Mouse (Mus musculus) testis, adult 2 months (tissue): ENCODE results near the gene Icam1. TPM values are rescaled to one million over a fixed set of nuclear protein-coding genes. Genes with fewer than 3 reads are reported as not detected.

Experiments
- H3K27ac ChIP-seq: fragments of 200-500 bp; 2 replicates; pipeline ENCODE4 v1.5.1; 2012; ENCODE audit warnings: low read depth, low read length; ENCODE audit not compliant: control insufficient read depth, insufficient read depth
- H3K27me3 ChIP-seq: fragments of 200-500 bp; 2 replicates; pipeline ENCODE4 v1.6.1; 2012; ENCODE audit warnings: mild to moderate bottlenecking, low read length, moderate library complexity; ENCODE audit not compliant: control insufficient read depth, insufficient read depth
- H3K36me3 ChIP-seq: fragments of 200-500 bp; 2 replicates; pipeline ENCODE4 v1.6.1; 2012; ENCODE audit warnings: mild to moderate bottlenecking, low read length; ENCODE audit not compliant: control insufficient read depth, insufficient read depth
- H3K4me1 ChIP-seq: fragments of 200-500 bp; 2 replicates; pipeline ENCODE4 v1.6.1; 2012; ENCODE audit warnings: low read length; ENCODE audit not compliant: control insufficient read depth, insufficient read depth
- H3K4me3 ChIP-seq: fragments of 200-500 bp; 2 replicates; pipeline ENCODE4 v1.5.1; 2012; ENCODE audit warnings: low read depth, mild to moderate bottlenecking, low read length, moderate library complexity, mixed read lengths; ENCODE audit not compliant: control insufficient read depth
- CTCF ChIP-seq: fragments of 200-500 bp; IDR thresholded peaks from 2 replicates; pipeline ENCODE4 v1.5.1; 2012; ENCODE audit warnings: low read depth, mild to moderate bottlenecking, inconsistent platforms, low read length, moderate library complexity; ENCODE audit not compliant: control insufficient read depth, insufficient read depth, insufficient replicate concordance
- POLR2A ChIP-seq: fragments of 200-500 bp; IDR thresholded peaks from 2 replicates; pipeline ENCODE4 v1.6.1; 2012; ENCODE audit warnings: low read depth, mild to moderate bottlenecking, inconsistent platforms, low read length, moderate library complexity; ENCODE audit not compliant: control insufficient read depth
- polyA plus RNA-seq: library from polyadenylated mRNA; depleted of rRNA; stranded (reverse); fragments of >200 nt; gene quantifications from 2 replicates; pipeline ENCODE4 v1.2.3, GENCODE M21; 2012

Gene Icam1
- polyA plus RNA-seq, 1 experiment, result 1.8 TPM

GRCm38 (mm10) chr9:21032491-21032890 lies 16.7 kb downstream of the Icam1 start:
- H3K4me1 ChIP-seq, result peaks cover 57% of the 10 kb centered on the region
- peak overlapping the region; percentile 83 for H3K4me3 ChIP-seq
- no peaks in the 10 kb centered on the region; the same call in 1 of the 2 replicates for H3K27me3 ChIP-seq
- TF ChIP-seq CTCF (no peak), POLR2A (no peak)
- H3K36me3 ChIP-seq, result no peaks in the 10 kb centered on the region
- H3K27ac ChIP-seq, result no peak overlapping the region

- H3K27me3 ChIP-seq, result no peaks in the 10 kb centered on the region; the same call in 1 of the 2 replicates
- no peak for TF ChIP-seq POLR2A
- no peak for TF ChIP-seq CTCF
- no peak overlapping the region for H3K27ac ChIP-seq
- peak overlapping the region; percentile 83 for H3K4me3 ChIP-seq
- peaks cover 60% of the 10 kb centered on the region for H3K4me1 ChIP-seq
- no peaks in the 10 kb centered on the region for H3K36me3 ChIP-seq
Measured at GRCm38 (mm10) chr9:21033136-21033535, 17.4 kb downstream of the Icam1 start.

GRCm38 (mm10) chr9:21034481-21035085 lies 18.8 kb downstream of the Icam1 start:
- TF ChIP-seq POLR2A (no peak), CTCF (no peak)
- Histone ChIP-seq H3K27me3 (no peaks in the 10 kb centered on the region; the same call in 1 of the 2 replicates), H3K36me3 (no peaks in the 10 kb centered on the region), H3K4me1 (peaks cover 58% of the 10 kb centered on the region), H3K27ac (no peak overlapping the region), H3K4me3 (no peak overlapping the region)

- Histone ChIP-seq H3K27me3 (no peaks in the 10 kb centered on the region; the same call in 1 of the 2 replicates), H3K27ac (no peak overlapping the region), H3K4me1 (peaks cover 53% of the 10 kb centered on the region), H3K4me3 (no peak overlapping the region), H3K36me3 (no peaks in the 10 kb centered on the region)
- TF ChIP-seq CTCF, result no peak
- no peak for TF ChIP-seq POLR2A
Measured at GRCm38 (mm10) chr9:21035586-21035985, 19.8 kb downstream of the Icam1 start.

GRCm38 (mm10) chr9:21036161-21036560 lies 20.4 kb downstream of the Icam1 start:
- no peak overlapping the region for H3K4me3 ChIP-seq
- TF ChIP-seq CTCF (no peak), POLR2A (no peak)
- no peak overlapping the region for H3K27ac ChIP-seq
- no peaks in the 10 kb centered on the region; the same call in 1 of the 2 replicates for H3K27me3 ChIP-seq
- H3K36me3 ChIP-seq, result no peaks in the 10 kb centered on the region
- peaks cover 51% of the 10 kb centered on the region for H3K4me1 ChIP-seq

- Histone ChIP-seq H3K27me3 (no peaks in the 10 kb centered on the region; the same call in 1 of the 2 replicates), H3K27ac (no peak overlapping the region), H3K4me1 (peaks cover 46% of the 10 kb centered on the region), H3K4me3 (peak overlapping the region; percentile 6; the same call in 1 of the 2 replicates), H3K36me3 (no peaks in the 10 kb centered on the region)
- TF ChIP-seq POLR2A (no peak), CTCF (no peak)
Measured at GRCm38 (mm10) chr9:21036666-21037065, 20.9 kb downstream of the Icam1 start.

- TF ChIP-seq CTCF (no peak), POLR2A (no peak)
- Histone ChIP-seq H3K36me3 (no peaks in the 10 kb centered on the region), H3K27me3 (no peaks in the 10 kb centered on the region; the same call in 1 of the 2 replicates), H3K4me1 (peaks cover 38% of the 10 kb centered on the region), H3K4me3 (peak overlapping the region; percentile 35), H3K27ac (no peak overlapping the region)
Measured at GRCm38 (mm10) chr9:21037481-21037891, 21.7 kb downstream of the Icam1 start.

- Histone ChIP-seq H3K27ac (no peak overlapping the region), H3K27me3 (no peaks in the 10 kb centered on the region), H3K4me3 (no peak overlapping the region), H3K4me1 (peaks cover 24% of the 10 kb centered on the region), H3K36me3 (no peaks in the 10 kb centered on the region)
- no peak for TF ChIP-seq CTCF
- no peak for TF ChIP-seq POLR2A
Measured at GRCm38 (mm10) chr9:21039779-21040178, 24.0 kb downstream of the Icam1 start.
